Mouse (Mus musculus) CD8-positive naive resting alpha-beta T cell, adult 57 days (primary cell): ENCODE data around the gene Tbrg4. TPM values are rescaled to one million over a fixed set of nuclear protein-coding genes. Genes with fewer than 3 reads are reported as not detected.

Experiments used
- total RNA-seq: library from RNA; stranded (reverse); gene quantifications from one replicate; pipeline ENCODE4 v1.2.4, GENCODE M21; 2023

The Tbrg4 gene
- total RNA-seq: 140 TPM

GRCm38 (mm10) chr11:6625478-6626387, at the start of gene Tbrg4:
Gene Tbrg4 (minus strand): TSS chr11:6626067.

GRCm38 (mm10) chr11:6658271-6658670, 32.4 kb upstream of the Tbrg4 start, which contains the start of gene Ramp3:
Gene Ramp3 (plus strand): TSS chr11:6658521.

GRCm38 (mm10) chr11:6638537-6638936, 12.7 kb upstream of the Tbrg4 start, which contains the start of gene Wap:
Gene Wap (minus strand): TSS chr11:6638637.

GRCm38 (mm10) chr11:6605491-6606399, 20.1 kb downstream of the Tbrg4 start, which contains the start of gene Nacad:
Gene Nacad (minus strand): TSS chr11:6606053.

Other genes with a start within 250 kb of the Tbrg4 start
- gene Zmiz2, start 237.0 kb downstream of the Tbrg4 start, total RNA-seq: 104 TPM
- 1,275 TPM for gene Ppia, start 210.6 kb downstream of the Tbrg4 start, total RNA-seq
- gene H2afv, start 181.6 kb downstream of the Tbrg4 start, total RNA-seq: 52.0 TPM
- gene Purb, start 150.2 kb downstream of the Tbrg4 start, total RNA-seq: 59.2 TPM
- 179 TPM for gene Myo1g, start 105.1 kb downstream of the Tbrg4 start, total RNA-seq
- 270 TPM for gene Ccm2, start 79.2 kb downstream of the Tbrg4 start, total RNA-seq
- 0.28 TPM for gene Nacad, start 20.0 kb downstream of the Tbrg4 start, total RNA-seq
- gene Wap, start 12.6 kb upstream of the Tbrg4 start, total RNA-seq: not detected
- gene Ramp3, start 32.5 kb upstream of the Tbrg4 start, total RNA-seq: 9.8 TPM
- gene Gm11983, start 211.6 kb upstream of the Tbrg4 start, total RNA-seq: not detected